Mouse (Mus musculus) limb, embryonic 13.5 days (tissue): Measurements from ENCODE around the gene Atp6v0d1. TPM values are rescaled to one million over a fixed set of nuclear protein-coding genes. Genes with fewer than 3 reads are reported as not detected.

Experiments
- ATAC-seq: fragments of 200-750 bp; cut with Nextera tagmentation; 2 replicates; pipeline ENCODE4 v1.8.0; 2017; ENCODE audit warnings: low read depth, moderate number of reproducible peaks, moderate TSS enrichment; ENCODE audit not compliant: low FRiP score
- H3K27ac ChIP-seq: fragments of 300-500 bp; sonication (generic); 2 replicates; pipeline ENCODE4 v1.5.1; 2015; ENCODE audit warnings: inconsistent platforms, mild to moderate bottlenecking, moderate library complexity
- H3K27me3 ChIP-seq: fragments of 300-500 bp; sonication (generic); 2 replicates; pipeline ENCODE4 v1.6.1; 2015; ENCODE audit warnings: mild to moderate bottlenecking, inconsistent platforms
- H3K36me3 ChIP-seq: fragments of 300-500 bp; sonication (generic); 2 replicates; pipeline ENCODE4 v1.6.1; 2015; ENCODE audit warnings: inconsistent platforms, mild to moderate bottlenecking, moderate library complexity
- H3K4me1 ChIP-seq: fragments of 300-500 bp; sonication (generic); 2 replicates; pipeline ENCODE4 v1.6.1; 2015; ENCODE audit warnings: inconsistent platforms
- H3K4me2 ChIP-seq: fragments of 300-500 bp; sonication (generic); replicated peaks from 2 replicates; pipeline ENCODE4 v1.6.1; 2015; ENCODE audit warnings: inconsistent platforms, mild to moderate bottlenecking, moderate library complexity
- H3K4me3 ChIP-seq: fragments of 300-500 bp; sonication (generic); 2 replicates; pipeline ENCODE4 v1.5.1; 2015; ENCODE audit warnings: moderate library complexity, mild to moderate bottlenecking, inconsistent platforms
- H3K9ac ChIP-seq: fragments of 300-500 bp; sonication (generic); 2 replicates; pipeline ENCODE4 v1.6.1; 2015; ENCODE audit warnings: mild to moderate bottlenecking, inconsistent platforms
- H3K9me3 ChIP-seq: fragments of 300-500 bp; sonication (generic); 2 replicates; pipeline ENCODE4 v1.6.1; 2016; ENCODE audit warnings: inconsistent platforms
- WGBS: fragments of 180-500 bp; shearing (Covaris S2); methylation state at CpG from one replicate; pipeline ENCODE4 v1.1.7; 2015; 5-methylcytosine and 5-hydroxymethylcytosine counted together
- polyA plus RNA-seq: library from polyadenylated mRNA; unstranded; fragments of >200 nt; fragmentation: Nextera tagmentation; extraction: Ambion mirVana; gene quantifications from 2 replicates; pipeline ENCODE4 v1.2.1, GENCODE M21; 2015

Atp6v0d1 gene
- polyA plus RNA-seq, 1 experiment from 2014 or later, result 82.5 TPM

- H3K9me3 ChIP-seq, result no peaks in the 10 kb centered on the region
- H3K27me3 ChIP-seq, result peaks cover 12% of the 10 kb centered on the region
- H3K4me1 ChIP-seq, result peaks cover 63% of the 10 kb centered on the region
- H3K27ac ChIP-seq, result no peak overlapping the region
- peak overlapping the region; percentile 56 for H3K4me2 ChIP-seq
- ATAC-seq, result peak; percentile 19; the same call in 1 of the 2 replicates
- H3K4me3 ChIP-seq, result peak overlapping the region; percentile 15; the same call in 1 of the 2 replicates
- WGBS, result 11% methylated on average over 12 of the region's 12 CpGs
- peak overlapping the region; percentile 43; the same call in 1 of the 2 replicates for H3K9ac ChIP-seq
- no peaks in the 10 kb centered on the region for H3K36me3 ChIP-seq
Measured at GRCm38 (mm10) chr8:105516018-105516645, 49.7 kb downstream of the Atp6v0d1 start.

GRCm38 (mm10) chr8:105514656-105515055 lies 51.2 kb downstream of the Atp6v0d1 start:
- H3K4me1 ChIP-seq, result peaks cover 61% of the 10 kb centered on the region
- H3K9ac ChIP-seq, result no peak overlapping the region
- H3K27ac ChIP-seq, result no peak overlapping the region

GRCm38 (mm10) chr8:105514194-105514593 lies 51.7 kb downstream of the Atp6v0d1 start:
- Histone ChIP-seq H3K27ac (no peak overlapping the region), H3K4me2 (no peak overlapping the region), H3K9me3 (no peaks in the 10 kb centered on the region), H3K9ac (no peak overlapping the region; the same call in 1 of the 2 replicates), H3K36me3 (no peaks in the 10 kb centered on the region), H3K4me1 (peaks cover 61% of the 10 kb centered on the region), H3K27me3 (peaks cover 12% of the 10 kb centered on the region), H3K4me3 (no peak overlapping the region)
- no peak for ATAC-seq
- WGBS, result 66% methylated on average over 6 of the region's 6 CpGs

More at GRCm38 (mm10) chr8:105514656-105515055, 51.2 kb downstream of the Atp6v0d1 start:
- no peak for ATAC-seq
- 78% methylated on average over 5 of the region's 5 CpGs for WGBS
- H3K4me3 ChIP-seq, result no peak overlapping the region
- peaks cover 12% of the 10 kb centered on the region for H3K27me3 ChIP-seq
- H3K4me2 ChIP-seq, result no peak overlapping the region
- no peaks in the 10 kb centered on the region for H3K36me3 ChIP-seq
- H3K9me3 ChIP-seq, result no peaks in the 10 kb centered on the region

GRCm38 (mm10) chr8:105509997-105510735 lies 55.7 kb downstream of the Atp6v0d1 start:
- H3K4me3 ChIP-seq, result no peak overlapping the region
- H3K36me3 ChIP-seq, result no peaks in the 10 kb centered on the region
- peaks cover 48% of the 10 kb centered on the region for H3K4me1 ChIP-seq
- no peaks in the 10 kb centered on the region for H3K27me3 ChIP-seq
- WGBS, result 16% methylated on average over 12 of the region's 12 CpGs
- ATAC-seq, result no peak
- no peak overlapping the region for H3K9ac ChIP-seq
- peak overlapping the region; percentile 28 for H3K4me2 ChIP-seq
- peak overlapping the region; percentile 77; the same call in 1 of the 2 replicates for H3K27ac ChIP-seq
- H3K9me3 ChIP-seq, result no peaks in the 10 kb centered on the region

- WGBS, result 17% methylated on average over 1 of the region's 2 CpGs
- H3K4me1 ChIP-seq, result peaks cover 38% of the 10 kb centered on the region
- no peak overlapping the region for H3K4me3 ChIP-seq
- peak; percentile 73; the same call in 1 of the 2 replicates for ATAC-seq
- H3K9me3 ChIP-seq, result no peaks in the 10 kb centered on the region
- no peaks in the 10 kb centered on the region for H3K27me3 ChIP-seq
- H3K4me2 ChIP-seq, result peak overlapping the region; percentile 33
- peak overlapping the region; percentile 8; the same call in 1 of the 2 replicates for H3K9ac ChIP-seq
- H3K27ac ChIP-seq, result peak overlapping the region; percentile 77; the same call in 1 of the 2 replicates
- no peaks in the 10 kb centered on the region for H3K36me3 ChIP-seq
Measured at GRCm38 (mm10) chr8:105508758-105509157, 57.1 kb downstream of the Atp6v0d1 start.

GRCm38 (mm10) chr8:105506977-105507376 lies 58.9 kb downstream of the Atp6v0d1 start:
- no peak overlapping the region for H3K4me2 ChIP-seq
- H3K9me3 ChIP-seq, result no peaks in the 10 kb centered on the region
- no peak for ATAC-seq
- no peaks in the 10 kb centered on the region for H3K27me3 ChIP-seq
- no peak overlapping the region for H3K9ac ChIP-seq
- H3K27ac ChIP-seq, result 0 out of 2 replicates have a peak overlapping the region, but pooled peaks have one; percentile 55
- H3K36me3 ChIP-seq, result no peaks in the 10 kb centered on the region
- no peak overlapping the region for H3K4me3 ChIP-seq
- 66% methylated on average over 6 of the region's 6 CpGs for WGBS
- H3K4me1 ChIP-seq, result peaks cover 37% of the 10 kb centered on the region

GRCm38 (mm10) chr8:105504617-105505016 lies 61.2 kb downstream of the Atp6v0d1 start:
- Histone ChIP-seq H3K27me3 (no peaks in the 10 kb centered on the region), H3K4me1 (peaks cover 23% of the 10 kb centered on the region), H3K4me3 (no peak overlapping the region), H3K9me3 (no peaks in the 10 kb centered on the region), H3K27ac (no peak overlapping the region), H3K4me2 (no peak overlapping the region), H3K9ac (no peak overlapping the region), H3K36me3 (no peaks in the 10 kb centered on the region)
- 94% methylated on average over 3 of the region's 3 CpGs for WGBS
- no peak for ATAC-seq

GRCm38 (mm10) chr8:105499787-105500186 lies 66.1 kb downstream of the Atp6v0d1 start:
- no peak overlapping the region for H3K4me2 ChIP-seq
- H3K4me3 ChIP-seq, result no peak overlapping the region
- H3K27ac ChIP-seq, result no peak overlapping the region
- H3K4me1 ChIP-seq, result peaks cover 16% of the 10 kb centered on the region
- no peak overlapping the region for H3K9ac ChIP-seq
- H3K36me3 ChIP-seq, result no peaks in the 10 kb centered on the region
- ATAC-seq, result no peak
- no peaks in the 10 kb centered on the region for H3K9me3 ChIP-seq
- no peaks in the 10 kb centered on the region for H3K27me3 ChIP-seq
- 70% methylated on average over 12 of the region's 12 CpGs for WGBS

- Histone ChIP-seq H3K27me3 (no peaks in the 10 kb centered on the region), H3K9ac (peak within 1 kb of the TSS; percentile 92), H3K4me1 (peaks cover 28% of the 10 kb centered on the region), H3K4me2 (peak within 1 kb of the TSS; percentile 82), H3K9me3 (no peaks in the 10 kb centered on the region), H3K27ac (peak within 1 kb of the TSS; percentile 77), H3K36me3 (no peaks in the 10 kb centered on the region), H3K4me3 (peak within 1 kb of the TSS; percentile 84)
- under 1% methylated on average over 51 of the region's 68 CpGs for WGBS
- ATAC-seq, result peak; percentile 86
Measured at GRCm38 (mm10) chr8:105496439-105497180, 69.2 kb downstream of the Atp6v0d1 start, which contains the start of gene Zdhhc1. Gene Zdhhc1, minus strand, starts transcription at chr8:105496902.

GRCm38 (mm10) chr8:105495350-105496302 lies 70.2 kb downstream of the Atp6v0d1 start:
- H3K27ac ChIP-seq, result peak overlapping the region; percentile 77; the same call in 1 of the 2 replicates
- ATAC-seq, result 0 out of 2 replicates have a peak, but pooled peaks have one; percentile 5
- peak overlapping the region; percentile 92 for H3K9ac ChIP-seq
- H3K36me3 ChIP-seq, result no peaks in the 10 kb centered on the region
- no peaks in the 10 kb centered on the region for H3K27me3 ChIP-seq
- peak overlapping the region; percentile 82 for H3K4me2 ChIP-seq
- peak overlapping the region; percentile 84 for H3K4me3 ChIP-seq
- H3K9me3 ChIP-seq, result no peaks in the 10 kb centered on the region
- peaks cover 28% of the 10 kb centered on the region for H3K4me1 ChIP-seq
- 28% methylated on average over 17 of the region's 17 CpGs for WGBS

GRCm38 (mm10) chr8:105494566-105494965 lies 71.3 kb downstream of the Atp6v0d1 start:
- WGBS, result 73% methylated on average over 3 of the region's 3 CpGs
- Histone ChIP-seq H3K36me3 (no peaks in the 10 kb centered on the region), H3K4me1 (peaks cover 28% of the 10 kb centered on the region), H3K27ac (no peak overlapping the region), H3K4me3 (no peak overlapping the region), H3K9ac (no peak overlapping the region), H3K9me3 (no peaks in the 10 kb centered on the region), H3K27me3 (no peaks in the 10 kb centered on the region), H3K4me2 (0 out of 2 replicates have a peak overlapping the region, but pooled peaks have one; percentile 82)
- no peak for ATAC-seq
